Mouse (Mus musculus) cerebellum, adult 2 months (tissue): ENCODE results near the gene A030014E15Rik.

Experiments used
- CTCF ChIP-seq: fragments of 200-500 bp; IDR thresholded peaks from 2 replicates; pipeline ENCODE4 v1.5.1; 2011; ENCODE audit warnings: low read depth, mild to moderate bottlenecking, control low read depth, low read length, moderate library complexity, borderline replicate concordance; ENCODE audit not compliant: insufficient read depth
- POLR2A ChIP-seq: fragments of 200-500 bp; IDR thresholded peaks from 2 replicates; pipeline ENCODE4 v1.6.1; 2011; ENCODE audit warnings: low read length, control low read depth, borderline replicate concordance; ENCODE audit not compliant: insufficient read depth

DNA sequence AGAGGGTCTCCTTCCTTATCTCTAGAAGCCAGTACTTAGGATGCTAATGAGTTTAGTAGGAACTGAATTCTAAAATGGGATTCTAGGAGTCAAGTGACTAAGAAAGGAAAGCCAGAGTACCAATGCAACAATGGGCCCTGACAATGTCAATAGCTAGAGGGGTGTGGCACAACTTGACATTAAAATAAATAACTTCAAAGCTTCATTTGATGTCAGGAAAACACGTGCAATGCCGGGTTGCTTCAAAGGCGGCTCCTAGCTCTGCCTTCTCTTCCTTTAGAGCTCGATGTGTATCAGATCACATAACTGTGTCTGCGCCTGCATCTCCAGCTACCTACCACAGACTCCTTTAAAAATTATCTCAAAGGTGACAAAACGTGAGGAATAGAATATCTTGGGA lies 49.2 kb downstream of the A030014E15Rik start:
- TF ChIP-seq CTCF (no peak), POLR2A (no peak)
